Mouse (Mus musculus) CD4-positive helper T cell, adult 2 months (primary cell): ENCODE results near the gene Sobp.

Source experiments
- DNase-seq: peaks from one replicate; pipeline ENCODE4 v3.0.0-alpha.2; 2012; ENCODE audit warnings: low read depth, missing footprints, low spot score

The Sobp gene

DNA sequence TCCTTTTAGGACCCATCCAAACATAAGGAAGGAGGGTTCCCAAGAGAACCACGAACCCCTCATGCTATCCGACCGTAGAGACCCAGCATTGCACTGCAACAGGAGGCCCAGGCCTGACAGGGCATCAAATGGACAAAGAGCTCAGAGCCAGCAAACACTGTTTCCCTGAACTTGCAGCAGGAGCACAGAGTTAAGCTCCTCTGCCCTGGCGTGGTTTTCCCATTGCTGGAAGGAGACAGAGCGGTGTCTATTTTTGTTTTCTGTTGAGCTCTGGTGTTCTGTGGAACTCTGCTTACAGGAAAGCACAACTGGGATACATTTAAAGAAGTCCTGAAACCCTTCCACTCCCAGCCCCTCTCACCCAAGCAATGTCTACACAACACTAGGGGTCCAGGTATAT, 15.0 kb downstream of the Sobp start:
- DNase-seq = no peak

DNA sequence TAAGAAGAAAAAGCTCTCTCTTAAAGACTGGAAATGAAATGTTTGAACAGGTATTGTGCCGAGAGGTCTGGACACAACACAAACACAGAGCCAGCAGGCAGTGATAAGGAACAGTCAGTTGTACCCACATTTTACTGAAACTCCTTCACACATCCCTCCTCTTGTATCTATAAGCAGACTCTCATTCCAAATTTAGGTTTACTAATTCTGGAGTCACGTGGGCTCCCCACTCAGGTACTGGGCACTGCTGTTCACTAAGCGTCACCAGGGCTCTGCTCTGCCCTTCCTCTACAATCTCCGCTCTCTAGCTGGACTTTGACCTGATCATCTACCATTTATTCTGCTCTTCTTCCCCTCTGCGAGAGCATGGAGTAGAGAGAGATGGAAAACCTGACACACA, 15.4 kb downstream of the Sobp start:
- DNase-seq = no peak

DNA sequence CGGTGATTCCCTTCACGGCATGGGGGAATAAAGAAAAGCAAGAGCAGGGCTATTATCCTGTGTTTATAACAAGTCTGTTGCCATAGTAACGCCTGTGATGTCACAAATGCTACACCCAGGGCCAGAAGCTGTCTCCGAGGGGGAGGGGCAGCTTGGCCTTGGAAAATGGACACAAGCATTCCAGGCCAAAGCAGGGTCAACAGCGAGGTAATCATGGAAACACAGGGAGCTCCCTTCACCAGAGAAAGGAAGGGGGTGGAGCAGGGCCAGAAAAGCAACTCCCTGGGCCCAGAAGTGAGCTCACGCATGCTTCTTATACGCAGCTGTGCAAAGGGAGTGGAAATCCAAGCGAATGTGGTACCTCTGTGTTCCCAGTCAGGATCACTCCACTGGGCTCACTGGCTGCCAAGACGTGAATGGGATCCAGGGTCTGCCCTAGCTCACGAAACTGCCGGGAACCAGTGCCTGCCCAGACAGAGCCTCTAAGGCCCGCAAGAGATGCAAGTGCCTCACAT, 19.2 kb downstream of the Sobp start:
- DNase-seq = no peak

DNA sequence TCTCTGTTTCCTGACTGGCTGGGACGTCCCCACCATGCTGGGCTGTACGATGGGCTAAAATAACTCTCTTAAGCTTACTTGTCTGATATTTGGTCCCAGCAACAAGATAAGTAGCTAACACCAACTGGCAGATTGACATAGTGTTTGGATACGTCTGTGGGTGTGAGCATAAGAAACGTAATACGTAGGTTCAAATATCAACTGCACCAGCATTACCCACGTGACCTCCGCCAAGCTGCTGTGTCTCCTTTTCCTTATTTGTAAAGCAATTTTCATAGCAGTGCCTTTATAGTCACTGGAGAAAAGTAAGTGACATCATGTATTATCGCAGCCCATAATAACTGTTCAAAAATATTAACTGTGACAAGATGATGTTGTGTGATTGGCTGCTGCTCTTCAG, 21.7 kb downstream of the Sobp start:
- no peak for DNase-seq

DNA sequence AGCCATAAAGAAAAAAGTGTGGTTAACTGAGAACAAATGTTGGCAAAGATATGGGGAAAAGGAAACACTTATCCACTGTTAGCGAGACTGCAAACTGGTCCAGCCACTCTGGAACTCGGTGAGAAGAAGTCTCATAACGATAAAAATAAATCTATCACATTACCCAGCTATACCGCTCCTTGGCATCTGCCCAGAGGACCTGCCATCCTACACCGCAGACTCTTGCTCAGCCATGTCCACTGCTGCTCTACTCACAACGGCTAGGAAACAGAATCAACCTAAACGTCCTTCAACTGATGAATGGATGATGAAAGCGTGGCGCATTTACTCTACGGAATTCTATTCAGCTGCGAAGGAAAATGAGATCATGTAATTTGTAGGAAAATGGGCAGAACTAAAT, 25.9 kb downstream of the Sobp start:
- no peak for DNase-seq

DNA sequence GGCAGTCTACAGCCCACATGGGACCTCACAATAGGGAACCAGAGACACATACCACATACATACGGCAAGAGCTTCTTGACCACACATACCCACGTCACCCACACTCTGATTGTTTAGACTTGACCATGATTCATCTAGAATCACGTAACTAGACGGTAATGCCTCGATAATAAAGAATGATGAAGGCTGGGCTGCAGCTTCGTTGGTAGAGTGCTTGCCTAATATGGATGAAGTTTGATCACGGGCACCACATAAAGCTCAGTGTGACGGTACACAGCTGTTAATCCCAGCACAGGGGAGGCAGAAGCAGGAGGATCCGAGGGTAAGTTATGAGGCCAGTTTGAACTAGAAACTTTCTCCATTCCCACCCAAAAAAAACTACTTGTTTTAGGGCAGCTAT, 31.2 kb downstream of the Sobp start:
- DNase-seq = no peak

DNA sequence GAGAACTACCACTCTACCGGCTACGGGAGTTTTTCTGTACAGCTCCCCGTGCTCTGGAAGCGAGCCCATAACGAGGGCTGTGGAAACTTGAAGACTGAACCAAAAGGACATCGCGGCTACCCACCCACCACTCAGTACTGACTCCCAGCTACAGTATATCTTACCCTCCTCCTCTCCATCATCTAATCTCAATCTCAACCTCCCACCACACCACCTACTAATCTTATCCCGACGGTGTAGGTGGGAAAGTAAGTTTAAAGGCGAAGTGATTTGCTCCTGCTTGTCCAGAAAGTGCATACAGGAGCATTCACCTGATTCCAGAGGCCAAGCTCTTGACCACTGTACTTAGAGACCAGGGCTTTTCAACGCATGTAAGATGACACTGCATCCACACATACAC, 40.3 kb downstream of the Sobp start:
- DNase-seq = no peak

DNA sequence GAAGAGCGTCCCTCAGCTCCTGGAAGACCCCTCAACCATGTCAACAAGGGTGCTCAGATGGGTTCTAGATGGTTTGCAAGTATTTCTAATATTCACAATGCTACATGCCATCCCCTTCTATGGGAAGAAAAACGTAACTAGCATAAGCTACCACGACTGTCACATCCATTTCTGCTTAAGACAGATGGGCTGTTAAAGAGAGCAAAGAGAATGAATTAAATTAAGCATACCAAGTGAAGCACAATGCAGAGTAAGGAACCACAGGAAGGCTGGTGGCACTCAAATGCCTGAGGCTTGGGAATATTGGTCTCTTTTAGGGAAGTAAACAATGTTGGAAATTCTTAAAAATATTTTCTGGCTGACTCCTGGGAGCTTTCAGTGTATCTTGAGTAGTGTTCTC, 45.6 kb downstream of the Sobp start:
- no peak for DNase-seq

DNA sequence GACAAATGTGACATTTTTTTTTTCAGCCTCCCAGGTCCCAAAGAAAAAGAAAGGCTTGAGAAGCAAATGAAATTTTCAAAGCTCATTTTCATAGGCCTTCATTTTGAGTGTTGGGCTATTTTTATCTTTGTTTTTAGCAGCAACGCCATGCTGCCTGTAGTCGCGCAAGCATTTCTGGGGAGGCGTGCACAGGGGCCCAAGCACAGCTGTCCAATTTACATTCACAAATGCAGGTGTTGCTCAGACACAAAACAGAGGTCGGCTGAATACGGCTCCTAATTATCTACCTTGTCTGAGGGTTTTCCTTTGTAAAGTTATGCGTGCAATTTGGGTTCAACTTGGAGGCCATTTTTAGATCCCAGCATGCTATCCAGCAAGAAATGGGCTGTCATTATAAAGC, 49.8 kb downstream of the Sobp start:
- no peak for DNase-seq

DNA sequence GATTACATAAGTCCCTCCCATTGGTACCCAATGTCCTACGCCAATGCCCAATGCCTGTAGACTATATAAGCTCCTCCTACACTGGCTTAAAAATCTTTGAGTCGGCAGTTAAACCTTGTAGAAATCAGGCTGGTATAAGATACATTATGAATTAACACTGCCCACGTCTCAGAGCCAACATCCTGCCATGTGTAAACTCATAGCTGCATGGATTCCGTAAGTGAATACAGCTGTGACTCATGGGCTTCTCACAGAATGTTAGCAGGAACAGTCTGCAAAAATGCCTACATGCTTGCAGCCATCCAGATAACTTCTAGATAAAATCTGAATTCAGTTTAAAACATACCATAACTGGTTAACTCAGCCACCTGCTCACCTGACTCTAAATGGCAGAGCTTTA, 50.2 kb downstream of the Sobp start:
- DNase-seq = no peak

DNA sequence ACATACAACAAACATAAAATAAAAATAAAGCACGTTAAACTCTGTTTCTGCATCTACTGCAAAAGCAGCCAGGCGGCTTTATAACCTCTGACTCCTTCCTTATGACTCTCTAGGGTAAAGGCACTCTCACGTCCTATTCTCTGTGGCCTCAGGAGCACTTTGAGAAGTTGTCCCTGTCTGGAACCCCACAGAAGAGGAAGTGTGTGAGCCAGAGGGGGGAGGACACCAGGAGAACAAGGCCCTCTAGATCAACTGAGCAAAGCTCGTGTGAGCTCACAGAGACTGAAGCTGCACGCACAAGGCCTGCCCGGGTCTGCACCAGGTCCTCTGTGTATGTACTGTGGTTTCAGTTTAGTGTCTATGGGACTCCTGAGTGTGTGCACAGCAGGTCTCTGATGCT, 50.9 kb downstream of the Sobp start:
- DNase-seq = no peak

DNA sequence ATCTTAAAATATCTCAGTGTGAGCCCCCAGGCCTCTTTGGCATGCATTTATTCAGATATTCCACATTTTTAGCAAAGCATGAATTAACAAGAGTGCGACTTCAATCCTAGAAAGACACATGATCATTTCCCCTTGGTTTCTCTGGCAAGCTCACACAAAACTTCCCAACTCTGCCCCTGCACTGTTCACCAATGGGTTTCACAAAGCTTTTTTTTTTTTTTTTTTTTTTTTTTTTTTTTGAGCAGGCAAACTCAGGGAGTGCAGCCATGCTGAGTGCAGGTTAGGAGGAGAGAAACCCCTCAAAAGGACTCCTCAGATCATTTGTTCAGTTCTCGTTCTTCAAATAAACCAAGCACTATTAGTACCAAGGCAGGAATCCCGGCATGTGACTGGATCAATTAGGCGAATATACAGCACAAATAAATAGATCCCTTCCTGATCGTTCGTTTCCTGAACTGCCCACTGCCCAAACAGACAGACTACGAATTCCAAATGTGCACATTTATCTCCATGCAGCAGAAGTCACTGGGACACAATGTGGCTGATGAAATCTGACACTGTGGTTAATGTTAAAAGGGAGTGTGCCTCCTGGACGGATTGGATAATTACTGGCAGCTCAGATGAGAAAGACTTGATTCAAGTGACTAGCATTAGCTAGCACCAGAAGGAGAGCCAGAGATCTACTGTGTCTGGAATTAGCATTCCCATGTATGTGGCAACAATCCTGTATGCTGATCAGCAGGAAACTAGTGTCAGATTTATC, 53.5 kb downstream of the Sobp start:
- DNase-seq = no peak

DNA sequence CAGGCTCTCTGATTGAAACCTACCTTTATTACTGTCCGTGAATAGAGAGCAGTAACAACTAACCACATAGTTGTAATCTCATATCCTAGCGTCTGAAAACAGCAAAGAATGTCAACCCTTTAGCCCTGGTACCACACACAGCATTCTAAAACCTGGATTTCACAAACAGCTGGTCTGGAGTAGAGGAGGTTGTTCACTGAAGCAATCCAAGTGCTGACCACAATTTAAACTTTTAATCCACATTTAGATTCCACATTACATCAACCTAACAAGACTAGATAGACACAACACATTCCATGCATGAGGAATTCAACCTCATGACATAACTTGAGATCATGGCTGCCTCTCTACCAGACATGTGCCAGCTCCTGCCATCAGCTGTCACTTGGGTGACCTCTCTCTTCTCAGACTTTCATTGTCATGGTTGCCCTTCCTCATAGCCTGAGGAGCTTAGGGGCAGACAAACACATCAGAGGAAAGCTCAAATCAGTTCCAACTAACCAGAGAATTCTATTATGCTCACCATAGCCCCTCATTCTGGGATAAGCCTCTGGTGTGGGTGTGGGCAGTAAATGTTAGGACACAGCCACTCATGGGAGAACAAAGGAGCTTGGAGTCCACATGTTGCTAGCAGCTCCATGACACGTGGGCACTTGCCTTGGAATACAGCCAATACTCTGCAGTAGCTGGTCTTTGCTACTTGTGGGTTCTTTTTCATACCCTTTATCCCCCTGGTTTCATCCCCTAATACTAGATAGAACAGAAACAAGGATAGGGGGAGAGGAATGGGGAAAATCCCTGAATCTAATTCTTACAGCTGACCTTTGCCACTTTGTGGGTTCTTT, 58.0 kb downstream of the Sobp start:
- no peak for DNase-seq

DNA sequence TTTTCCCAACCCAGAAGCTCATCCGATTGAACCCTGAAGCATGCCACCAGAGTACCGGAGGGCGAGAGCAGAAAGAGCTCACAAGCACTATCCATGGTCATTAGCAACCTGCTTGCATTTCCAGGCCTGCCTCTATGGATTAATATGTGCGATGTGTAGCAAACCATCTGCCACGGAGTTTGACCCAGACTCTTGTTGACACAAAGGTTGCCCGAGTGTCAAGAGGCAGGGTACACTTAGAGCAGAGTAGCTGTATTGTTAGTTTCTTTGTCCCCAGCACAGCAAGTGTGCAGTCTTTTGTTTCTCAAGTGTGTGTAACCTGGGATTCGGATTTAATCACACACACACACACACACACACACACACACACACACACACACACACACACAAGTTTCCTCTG, 62.0 kb downstream of the Sobp start:
- DNase-seq = no peak

DNA sequence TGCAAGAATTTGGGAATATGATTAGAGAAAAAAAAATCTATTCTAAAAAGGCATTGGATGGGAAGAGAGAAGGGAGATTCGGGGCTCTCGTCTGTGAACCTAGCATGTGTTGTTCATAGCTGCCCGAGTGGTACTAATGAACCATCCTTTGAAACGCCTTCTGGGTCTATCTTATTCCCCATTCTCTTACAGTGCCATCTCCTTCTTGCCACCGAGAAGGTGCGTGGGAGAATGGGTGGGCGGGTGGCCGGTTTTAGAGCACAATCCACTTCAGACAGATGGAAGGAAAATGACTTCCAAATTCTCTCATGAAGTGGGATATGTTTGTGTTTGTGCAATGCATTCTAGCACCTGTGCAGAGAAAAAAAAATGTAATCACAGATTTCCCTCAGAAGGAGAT, 67.7 kb downstream of the Sobp start:
- DNase-seq = no peak

DNA sequence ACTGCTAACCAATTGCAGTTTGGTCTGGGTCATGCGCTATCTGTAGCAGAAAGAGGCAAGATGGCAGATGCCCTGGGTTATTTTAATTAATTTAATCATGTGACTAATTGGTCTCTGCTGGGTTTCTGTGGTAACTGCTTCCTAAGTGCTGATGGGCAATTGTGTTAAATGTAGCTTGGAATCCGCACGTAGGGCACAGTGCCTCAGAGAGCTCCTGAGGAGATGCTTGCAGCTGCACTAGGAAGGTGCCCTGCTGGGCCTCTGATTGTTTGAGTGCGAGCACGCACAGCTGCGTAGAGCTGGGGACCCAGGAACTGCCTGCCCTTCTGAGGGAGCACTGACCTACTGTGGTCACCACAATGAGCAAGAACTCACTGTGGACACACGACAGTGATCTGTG, 68.1 kb downstream of the Sobp start:
- no peak for DNase-seq

DNA sequence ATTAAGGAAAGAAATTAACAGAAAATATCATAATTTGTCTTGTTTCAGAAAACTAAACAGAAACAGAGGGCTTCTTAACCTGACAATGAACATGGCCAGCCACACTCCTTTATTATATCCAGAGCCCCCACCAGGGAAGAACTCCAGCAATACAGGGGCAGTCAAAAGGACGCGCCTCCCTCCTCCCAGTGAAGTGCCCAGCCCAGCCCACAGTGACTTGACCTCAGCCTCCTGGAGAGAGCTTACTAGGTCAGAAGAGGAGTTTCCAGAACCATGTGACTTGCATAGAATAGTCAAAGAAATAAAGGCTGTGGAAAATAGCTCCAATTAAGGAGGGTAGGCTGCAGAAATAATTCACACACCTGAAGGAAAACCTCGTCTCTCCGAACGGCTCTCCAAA, 73.8 kb downstream of the Sobp start:
- no peak for DNase-seq

DNA sequence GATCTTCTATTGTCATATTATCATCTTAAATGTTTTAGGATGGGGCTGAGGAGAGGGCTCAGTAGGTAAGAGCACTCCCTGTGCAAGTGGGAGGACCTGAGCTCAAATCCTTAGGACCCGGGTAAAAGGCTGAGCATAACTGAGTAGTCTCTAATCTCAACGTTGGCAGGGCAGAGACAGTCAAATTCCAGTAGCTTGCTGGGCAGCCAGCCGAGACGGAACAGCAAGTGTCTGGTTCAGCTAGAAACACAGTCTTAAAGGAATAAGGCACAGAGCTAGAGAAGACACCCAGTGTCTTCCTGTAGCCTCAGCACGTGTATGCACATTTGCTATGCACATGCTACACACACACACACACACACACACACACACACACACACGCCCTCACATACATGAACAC, 75.1 kb downstream of the Sobp start:
- no peak for DNase-seq

DNA sequence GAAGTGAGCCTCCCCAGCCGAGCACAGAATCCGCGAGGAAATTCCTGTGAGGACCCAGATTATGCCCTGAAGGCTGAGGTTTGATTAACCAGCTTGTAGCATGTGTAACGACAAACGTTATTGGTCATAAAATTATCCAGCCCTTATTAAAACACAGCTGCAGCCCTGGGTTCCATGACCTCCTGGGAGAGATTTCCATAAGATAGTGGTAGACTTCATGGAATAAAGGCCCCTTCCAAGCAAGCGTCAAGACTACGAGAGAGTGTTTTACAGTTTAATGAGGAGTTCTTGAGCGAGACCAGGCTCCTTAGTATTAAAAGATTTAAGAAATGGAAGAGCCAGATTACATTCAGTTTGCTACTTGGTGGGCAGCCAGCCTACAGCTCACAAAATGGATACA, 76.6 kb downstream of the Sobp start:
- no peak for DNase-seq

DNA sequence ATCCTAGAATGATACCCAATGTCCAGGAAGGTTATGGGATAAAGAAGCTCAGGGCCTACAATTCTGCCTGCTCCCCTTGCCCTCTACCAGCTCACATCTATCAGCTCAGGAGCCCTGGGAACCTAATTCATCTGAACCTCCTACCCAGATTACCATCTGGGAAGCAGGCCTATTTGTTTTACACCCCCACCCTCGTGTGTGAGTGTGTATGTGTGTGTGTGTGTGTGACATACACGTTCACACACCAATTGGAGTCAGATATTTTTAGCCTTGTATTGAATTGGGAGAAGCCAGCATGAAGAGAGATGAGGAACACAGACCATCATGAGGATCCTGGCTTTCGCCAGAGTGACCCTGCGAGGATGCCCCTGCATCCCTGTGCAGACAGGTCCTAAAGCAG, 77.7 kb downstream of the Sobp start:
- DNase-seq = no peak

DNA sequence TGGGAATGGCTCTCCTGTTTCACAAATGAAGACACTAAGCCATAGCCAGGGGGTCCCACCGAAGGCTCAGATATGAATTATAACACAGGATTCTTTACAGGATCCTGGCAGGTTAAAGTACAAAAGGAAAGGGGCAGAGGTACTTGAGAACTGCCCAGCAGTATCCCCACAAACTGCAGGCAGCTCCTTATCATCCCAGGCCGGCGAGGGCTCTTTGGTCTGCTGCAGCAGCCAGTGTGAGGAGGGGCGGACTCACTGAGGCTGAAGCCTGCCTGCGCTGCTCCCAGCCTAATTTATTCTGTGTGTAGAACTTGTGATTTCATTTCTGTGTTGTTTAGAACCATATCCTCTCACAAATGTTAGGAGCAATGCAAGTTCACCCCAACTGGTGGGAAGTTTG, 79.8 kb downstream of the Sobp start:
- no peak for DNase-seq

DNA sequence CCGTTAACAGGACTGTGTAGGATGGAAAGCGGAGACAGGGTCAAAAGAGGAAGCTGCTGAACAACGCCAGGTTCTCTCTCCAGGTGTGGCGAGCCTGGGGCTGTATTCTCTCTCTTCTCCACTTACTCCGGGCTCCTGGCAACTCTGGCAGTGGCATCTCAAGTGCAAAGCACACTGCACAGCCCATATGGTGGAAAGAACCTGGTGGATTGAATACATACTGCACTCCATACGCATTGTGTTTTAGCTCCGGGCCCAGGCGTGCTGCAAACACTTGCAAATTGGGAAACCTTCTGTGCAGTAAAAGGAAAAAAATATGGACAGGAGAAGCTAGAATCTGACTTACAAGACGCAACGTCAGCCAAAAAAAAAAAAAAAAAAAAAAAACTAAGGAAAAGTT, 80.9 kb downstream of the Sobp start:
- DNase-seq = no peak

DNA sequence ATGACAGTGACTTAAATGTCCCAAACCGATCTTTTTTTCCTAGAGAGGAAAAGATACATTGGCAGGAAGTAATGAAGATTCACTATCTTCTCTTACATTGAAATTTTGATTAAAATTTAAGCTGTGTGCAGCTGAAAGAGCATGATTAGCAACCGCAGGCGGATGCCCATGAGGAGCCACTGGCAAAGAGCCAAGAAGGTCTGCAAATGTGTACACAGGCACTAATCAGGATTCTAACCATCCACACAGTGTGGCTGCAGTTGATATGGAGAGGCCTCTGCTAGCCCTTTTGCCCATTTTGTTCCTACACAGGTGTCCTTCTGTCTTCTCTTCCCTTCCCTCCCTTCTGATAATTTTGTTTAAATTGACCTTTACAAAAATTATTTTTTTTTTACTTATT, 84.3 kb downstream of the Sobp start:
- DNase-seq = no peak
